Comparison of ENCODE assay signal across 22 mouse cellular contexts in the genomic region with DNA sequence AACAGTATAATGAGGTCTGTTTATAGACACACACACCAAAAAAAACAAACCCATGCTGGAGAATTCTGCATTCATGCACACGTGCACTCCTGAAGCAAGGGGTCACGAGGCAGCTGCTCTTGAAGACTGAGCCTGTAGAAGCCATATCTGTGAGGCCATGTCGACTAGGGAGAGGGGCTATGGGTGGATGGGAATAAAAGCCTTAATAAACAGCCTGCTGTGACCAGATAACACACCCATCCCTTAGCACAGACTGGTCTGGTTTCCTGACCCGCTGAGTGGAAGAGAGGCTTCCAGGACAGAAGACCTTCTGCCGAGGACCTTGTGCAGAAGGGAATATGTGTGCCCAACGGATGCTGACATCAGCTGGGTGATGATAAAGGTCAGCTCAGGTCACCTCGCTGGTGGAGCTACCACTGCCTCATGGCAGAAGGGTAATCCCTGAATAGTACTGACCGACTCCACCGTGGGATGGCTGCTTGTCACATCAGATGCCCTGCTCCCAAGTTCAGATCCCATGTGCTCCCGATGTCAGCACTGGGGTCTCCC. TPM values are rescaled to one million over a fixed set of nuclear protein-coding genes. Genes with fewer than 3 reads are reported as not detected.
DNase-seq lines count a peak whose midpoint lies in the region; ATAC-seq and TF ChIP-seq lines count a peak whose summit lies in the region.
"Had no signal": no experiment of that assay in that cellular context is flagged by ENCODE, and none has a peak within 500 bp of the region (broad histone marks: within the 10 kb centered on the region; RNA-seq: fewer than 3 reads in every experiment).

No protein-coding gene starts in this region.

- H3K9ac ChIP-seq in heart, adult 2 months (ENCODE audit: low read depth, low read length), result no peak overlapping the region
- no peak overlapping the region for H3K9ac ChIP-seq in MEL (ENCODE audit: control insufficient read depth, low read depth, low read length, poor library complexity, severe bottlenecking)
- H3K9ac ChIP-seq in liver, embryonic 12.5 days, result no peak overlapping the region
- H3K9ac ChIP-seq: forebrain, postnatal 0 days; heart, embryonic 13.5 days; neural tube, embryonic 15.5 days; stomach, embryonic 15.5 days had no signal

- H3K4me1 ChIP-seq in heart, adult 2 months (ENCODE audit: control insufficient read depth, insufficient read depth, low read length), result peaks cover 14% of the 10 kb centered on the region
- H3K4me1 ChIP-seq in MEL (ENCODE audit: control insufficient read depth in 1 of 2, insufficient read depth in 2 of 2, low read length in 2 of 2), result no peaks in the 10 kb centered on the region
- H3K4me1 ChIP-seq in liver, embryonic 12.5 days, result peaks cover 44% of the 10 kb centered on the region
- no peaks in the 10 kb centered on the region for H3K4me1 ChIP-seq in embryonic facial prominence, embryonic 10.5 days

- DNase-seq in heart, adult 2 months, result no peak
- no peak for DNase-seq in heart, postnatal 25 days (ENCODE audit: low spot score)
- no peak for DNase-seq in MEL (ENCODE audit: low read depth, low spot score)
- DNase-seq in embryonic facial prominence, embryonic 10.5 days (ENCODE audit: low spot score), result no peak
- DNase-seq in lung, postnatal 4 days, result no peak
- DNase-seq: B cell, adult 2 months; forebrain, postnatal 0 days; kidney, adult 2 months; kidney, postnatal 14 days; lung, adult 2 months; midbrain, embryonic 14.5 days; right cerebral cortex, postnatal 25 days; thymus, adult 18-20 months; thymus, postnatal 4 days had no signal

- TF ChIP-seq EP300 in heart, adult 2 months (IDR thresholded peaks at IDR 0.05; ENCODE audit: insufficient read depth, low read depth, low read length), result 0 out of 2 replicates have a peak, but pooled peaks have one; percentile 30
- no peak for TF ChIP-seq EP300 in MEL (IDR thresholded peaks at IDR 0.05; ENCODE audit: low read depth in 1 of 2, low read length in 2 of 2)

- TF ChIP-seq RAD21 in MEL (IDR thresholded peaks at IDR 0.05; ENCODE audit: low read depth, low read length), result no peak

- no peaks in the 10 kb centered on the region for H3K27me3 ChIP-seq in heart, adult 2 months (ENCODE audit: control insufficient read depth, insufficient read depth, low read length)
- no peaks in the 10 kb centered on the region for H3K27me3 ChIP-seq in MEL (ENCODE audit: control insufficient read depth in 1 of 2, insufficient read depth in 2 of 2, low read length in 2 of 2)
- no peaks in the 10 kb centered on the region for H3K27me3 ChIP-seq in liver, embryonic 12.5 days (replicated peaks)
- no peaks in the 10 kb centered on the region for H3K27me3 ChIP-seq in embryonic facial prominence, embryonic 10.5 days (replicated peaks; ENCODE audit: low read depth, poor library complexity, severe bottlenecking)
- H3K27me3 ChIP-seq: heart, embryonic 13.5 days; neural tube, embryonic 15.5 days; stomach, embryonic 15.5 days had no signal

- WGBS in heart, adult 2 months, result 50% methylated on average over 10 of the region's 10 CpGs
- 35% methylated on average over 10 of the region's 10 CpGs for WGBS in liver, embryonic 12.5 days (ENCODE audit: insufficient replicate concordance)
- WGBS in embryonic facial prominence, embryonic 10.5 days, result 89% methylated on average over 10 of the region's 10 CpGs

- H3K27ac ChIP-seq in heart, adult 2 months, result no peak overlapping the region
- H3K27ac ChIP-seq in MEL (ENCODE audit: control insufficient read depth, low read depth, low read length), result no peak overlapping the region
- H3K27ac ChIP-seq in liver, embryonic 12.5 days, result no peak overlapping the region; the same call in none of the 2 replicates
- H3K27ac ChIP-seq in embryonic facial prominence, embryonic 10.5 days (replicated peaks), result no peak overlapping the region
- H3K27ac ChIP-seq: macrophage; stomach, embryonic 15.5 days had no signal

- ATAC-seq in liver, embryonic 12.5 days, result peak; percentile 80
- peak; percentile 71 for ATAC-seq in megakaryocyte-erythroid progenitor cell, adult 5-6 weeks (replicated peaks; ENCODE audit: low FRiP score, low TSS enrichment, poor library complexity, severe bottlenecking)

- H3K4me2 ChIP-seq in liver, embryonic 12.5 days, result peak overlapping the region; percentile 19
- H3K4me2 ChIP-seq: heart, embryonic 13.5 days; neural tube, embryonic 15.5 days; stomach, embryonic 15.5 days had no signal

- H3K9me3 ChIP-seq in MEL (replicated peaks; ENCODE audit: insufficient read depth, low read length), result no peaks in the 10 kb centered on the region
- H3K9me3 ChIP-seq in liver, embryonic 12.5 days (replicated peaks), result no peaks in the 10 kb centered on the region
- no peaks in the 10 kb centered on the region for H3K9me3 ChIP-seq in embryonic facial prominence, embryonic 10.5 days
- H3K9me3 ChIP-seq: heart, embryonic 13.5 days; neural tube, embryonic 15.5 days; stomach, embryonic 15.5 days had no signal

- no peak for TF ChIP-seq CTCF in heart, adult 2 months (IDR thresholded peaks at IDR 0.05)
- no peak for TF ChIP-seq CTCF in MEL (IDR thresholded peaks at IDR 0.05 in 2 of 3, conservative IDR thresholded peaks at IDR 0.05 in 1 of 3; ENCODE audit: control insufficient read depth in 1 of 3, insufficient read depth in 1 of 3, low read depth in 2 of 3, low read length in 3 of 3, poor library complexity in 1 of 3, severe bottlenecking in 1 of 3)

- TF ChIP-seq POLR2A in heart, adult 2 months (IDR thresholded peaks at IDR 0.05; ENCODE audit: insufficient read depth, low read depth, low read length), result no peak
- no peak for TF ChIP-seq POLR2A in MEL (IDR thresholded peaks at IDR 0.05; ENCODE audit: control insufficient read depth in 1 of 2, insufficient read depth in 1 of 2, low read depth in 1 of 2, low read length in 2 of 2, poor library complexity in 1 of 2)

- H3K36me3 ChIP-seq in heart, adult 2 months (ENCODE audit: control insufficient read depth, insufficient read depth, low read length), result no peaks in the 10 kb centered on the region
- H3K36me3 ChIP-seq in MEL (ENCODE audit: control insufficient read depth in 1 of 2, insufficient read depth in 2 of 2, low read length in 2 of 2), result no peaks in the 10 kb centered on the region
- peaks cover 23% of the 10 kb centered on the region for H3K36me3 ChIP-seq in liver, embryonic 12.5 days
- H3K36me3 ChIP-seq in embryonic facial prominence, embryonic 10.5 days (replicated peaks), result peaks cover 58% of the 10 kb centered on the region

- intact Hi-C loops in heart, adult 2 months (cut with DNase I), result no loop called here
- intact Hi-C loops in heart, postnatal 25 days (cut with DNase I), result no loop called here

- H3K79me2 ChIP-seq in heart, adult 2 months (replicated peaks; ENCODE audit: control insufficient read depth, insufficient read depth, low read length), result no peaks in the 10 kb centered on the region
- H3K79me2 ChIP-seq in MEL (ENCODE audit: control insufficient read depth, insufficient read depth, low read length, poor library complexity), result no peaks in the 10 kb centered on the region

- H3K4me3 ChIP-seq in heart, adult 2 months, result no peak overlapping the region
- no peak overlapping the region for H3K4me3 ChIP-seq in MEL (ENCODE audit: control insufficient read depth in 1 of 2, insufficient read depth in 1 of 2, low read depth in 2 of 2, low read length in 2 of 2)
- no peak overlapping the region for H3K4me3 ChIP-seq in liver, embryonic 12.5 days
- H3K4me3 ChIP-seq in embryonic facial prominence, embryonic 10.5 days, result no peak overlapping the region
- H3K4me3 ChIP-seq: heart, embryonic 13.5 days; left cerebral cortex, adult 2 months; neural tube, embryonic 15.5 days; stomach, embryonic 15.5 days had no signal

RNA-seq across cellular contexts. Expression of a gene that starts 8.3 kb away (rescaled TPM):
- total RNA-seq in heart, adult 2 months (2021), result 1 to 10 TPM; 9.1 TPM
- 14.1 and 22.4 TPM in 2 replicates for polyA plus RNA-seq in heart, adult 2 months (2012; rRNA removed)
- total RNA-seq in heart, postnatal 25 days (2021), result 1 to 10 TPM; 7.3 to 7.7 TPM
- total RNA-seq in MEL (2012; rRNA removed), result 20.6 and 21.5 TPM in 2 replicates
- 10 to 100 TPM in 1 of 2 experiments, not detected in 1; 56.5 TPM for polyA plus RNA-seq in MEL (2012; ENCODE audit: insufficient read depth in 1 of 2, insufficient read length in 2 of 2, low read depth in 1 of 2, low replicate concordance in 2 of 2, missing spikeins in 1 of 2)
- polyA plus RNA-seq in liver, embryonic 12.5 days (2016; fragmentation: Nextera tagmentation; extraction: Ambion mirVana), result 14.1 and 16.8 TPM in 2 replicates
- 14.3 and 20.0 TPM in 2 replicates for total RNA-seq in megakaryocyte-erythroid progenitor cell, adult 5-6 weeks (2014; fragmentation: Nextera tagmentation)
- total RNA-seq in megakaryocyte-erythroid progenitor cell, adult 5-6 weeks (2017), result 7.0 and 8.7 TPM in 2 replicates
- polyA plus RNA-seq in embryonic facial prominence, embryonic 10.5 days (2016; fragmentation: Nextera tagmentation; extraction: Ambion mirVana), result 12.1 and 15.9 TPM in 2 replicates

RNA-seq across cellular contexts. Expression of a gene that starts 17.5 kb away (rescaled TPM):
- total RNA-seq in heart, adult 2 months (2021), result 10 to 100 TPM; 47.5 to 48.2 TPM
- 73.8 and 78.0 TPM in 2 replicates for polyA plus RNA-seq in heart, adult 2 months (2012; rRNA removed)
- 10 to 100 TPM; 35.2 to 42.0 TPM for total RNA-seq in heart, postnatal 25 days (2021)
- total RNA-seq in MEL (2012; rRNA removed), result 96.0 and 106 TPM in 2 replicates
- polyA plus RNA-seq in MEL (2012; ENCODE audit: insufficient read depth in 1 of 2, insufficient read length in 2 of 2, low read depth in 1 of 2, low replicate concordance in 2 of 2, missing spikeins in 1 of 2), result 100 to 1,000 TPM in 1 of 2 experiments, not detected in 1; 112 TPM
- polyA plus RNA-seq in liver, embryonic 12.5 days (2016; fragmentation: Nextera tagmentation; extraction: Ambion mirVana), result 295 and 306 TPM in 2 replicates
- total RNA-seq in megakaryocyte-erythroid progenitor cell, adult 5-6 weeks (2014; fragmentation: Nextera tagmentation), result 271 and 334 TPM in 2 replicates
- 97.8 and 182 TPM in 2 replicates for total RNA-seq in megakaryocyte-erythroid progenitor cell, adult 5-6 weeks (2017)
- 819 and 896 TPM in 2 replicates for polyA plus RNA-seq in embryonic facial prominence, embryonic 10.5 days (2016; fragmentation: Nextera tagmentation; extraction: Ambion mirVana)

RNA-seq across cellular contexts. Expression of a gene that starts 49.4 kb away (rescaled TPM):
- 100 to 1,000 TPM; 330 to 346 TPM for total RNA-seq in heart, adult 2 months (2021)
- 143 and 189 TPM in 2 replicates for polyA plus RNA-seq in heart, adult 2 months (2012; rRNA removed)
- 100 to 1,000 TPM; 343 TPM for total RNA-seq in heart, postnatal 25 days (2021)
- 93.8 and 96.5 TPM in 2 replicates for total RNA-seq in MEL (2012; rRNA removed)
- polyA plus RNA-seq in MEL (2012; ENCODE audit: insufficient read depth in 1 of 2, insufficient read length in 2 of 2, low read depth in 1 of 2, low replicate concordance in 2 of 2, missing spikeins in 1 of 2), result 100 to 1,000 TPM in 1 of 2 experiments, 10 to 100 TPM in 1; 97.0 to 258 TPM
- polyA plus RNA-seq in liver, embryonic 12.5 days (2016; fragmentation: Nextera tagmentation; extraction: Ambion mirVana), result 51.2 and 53.9 TPM in 2 replicates
- total RNA-seq in megakaryocyte-erythroid progenitor cell, adult 5-6 weeks (2014; fragmentation: Nextera tagmentation), result 78.3 and 78.9 TPM in 2 replicates
- 143 and 144 TPM in 2 replicates for total RNA-seq in megakaryocyte-erythroid progenitor cell, adult 5-6 weeks (2017)
- 85.5 and 87.8 TPM in 2 replicates for polyA plus RNA-seq in embryonic facial prominence, embryonic 10.5 days (2016; fragmentation: Nextera tagmentation; extraction: Ambion mirVana)

RNA-seq across cellular contexts. Expression of a gene that starts 52.6 kb away (rescaled TPM):
- total RNA-seq in heart, adult 2 months (2021), result under 1 TPM; 0.13 to 0.16 TPM
- 0.47 and 0.53 TPM in 2 replicates for polyA plus RNA-seq in heart, adult 2 months (2012; rRNA removed)
- total RNA-seq in heart, postnatal 25 days (2021), result under 1 TPM; 0.11 to 0.44 TPM
- total RNA-seq in MEL (2012; rRNA removed), result not detected in 2 replicates
- polyA plus RNA-seq in MEL (2012; ENCODE audit: insufficient read depth in 1 of 2, insufficient read length in 2 of 2, low read depth in 1 of 2, low replicate concordance in 2 of 2, missing spikeins in 1 of 2), result under 1 TPM in 1 of 2 experiments, not detected in 1; 0.06 TPM
- polyA plus RNA-seq in liver, embryonic 12.5 days (2016; fragmentation: Nextera tagmentation; extraction: Ambion mirVana), result 0.05 TPM in 1 of 2 replicates, not detected in the other
- not detected in 2 replicates for total RNA-seq in megakaryocyte-erythroid progenitor cell, adult 5-6 weeks (2014; fragmentation: Nextera tagmentation)
- total RNA-seq in megakaryocyte-erythroid progenitor cell, adult 5-6 weeks (2017), result not detected in 2 replicates
- 0.96 and 1.3 TPM in 2 replicates for polyA plus RNA-seq in embryonic facial prominence, embryonic 10.5 days (2016; fragmentation: Nextera tagmentation; extraction: Ambion mirVana)
- total RNA-seq: hematopoietic stem cell, adult 5-6 weeks had no signal
- polyA plus RNA-seq: macrophage had no signal
